Mouse (Mus musculus) liver, embryonic 14.5 days (tissue): ENCODE results near the gene Smarcad1.

ENCODE experiments used
- CTCF ChIP-seq: IDR thresholded peaks from 2 replicates; pipeline ENCODE4 v1.5.1; 2016; ENCODE audit warnings: antibody characterized with exemption, low read depth, control low read depth
- EP300 ChIP-seq: IDR thresholded peaks from 2 replicates; pipeline ENCODE4 v1.6.1; 2016; ENCODE audit warnings: antibody characterized with exemption, low read depth

DNA sequence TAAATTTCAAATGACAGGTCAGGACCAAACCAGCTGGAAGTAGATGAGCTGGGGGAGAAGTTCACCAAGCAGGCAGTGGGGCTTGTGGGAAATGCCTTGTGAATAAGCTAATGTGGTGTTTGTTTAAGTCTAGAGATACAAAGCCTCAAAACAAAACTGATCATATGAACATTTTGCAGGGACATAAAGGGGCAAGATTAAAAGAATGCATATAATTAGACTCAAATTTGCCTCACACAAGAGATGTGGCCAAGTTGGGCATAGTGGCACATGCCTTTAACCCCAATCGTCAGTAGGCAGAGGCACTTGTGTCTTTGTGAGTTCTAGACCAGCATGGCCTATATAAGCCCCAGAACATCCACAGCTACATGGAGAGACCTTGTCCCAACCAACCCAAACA lies 99.9 kb downstream of the Smarcad1 start:
- TF ChIP-seq CTCF (no peak), EP300 (no peak)
